Mouse (Mus musculus) erythroblast, embryonic 14.5 days (primary cell): ENCODE results near the gene Hist1h1e. TPM values are rescaled to one million over a fixed set of nuclear protein-coding genes. Genes with fewer than 3 reads are reported as not detected.

ENCODE experiments used
- H3K27me3 ChIP-seq: 2 replicates; pipeline ENCODE4 v1.6.1; 2012; ENCODE audit warnings: inconsistent platforms; ENCODE audit not compliant: control insufficient read depth
- H3K36me3 ChIP-seq: 2 replicates; pipeline ENCODE4 v1.6.1; 2012; ENCODE audit warnings: mild to moderate bottlenecking, inconsistent platforms; ENCODE audit not compliant: control insufficient read depth
- H3K4me1 ChIP-seq: 2 replicates; pipeline ENCODE4 v1.6.1; 2012; ENCODE audit warnings: inconsistent platforms; ENCODE audit not compliant: control insufficient read depth
- H3K4me3 ChIP-seq: replicated peaks from 2 replicates; pipeline ENCODE3; 2012; ENCODE audit warnings: moderate library complexity, mild to moderate bottlenecking, inconsistent platforms
- H3K9me3 ChIP-seq: 2 replicates; pipeline ENCODE4 v1.6.1; 2012; ENCODE audit warnings: low read length, inconsistent platforms, mixed read lengths; ENCODE audit not compliant: control insufficient read depth
- GATA1 ChIP-seq: IDR thresholded peaks from 2 replicates; pipeline ENCODE4 v1.6.1; 2012; ENCODE audit warnings: low read length, inconsistent platforms, mixed read lengths
- TAL1 ChIP-seq: IDR thresholded peaks from 3 replicates; pipeline ENCODE4 v1.6.1; 2012; ENCODE audit warnings: low read length, inconsistent platforms, mixed read lengths
- polyA plus RNA-seq: library from polyadenylated mRNA; stranded (reverse); fragments of >175 nt; gene quantifications from 2 replicates; pipeline ENCODE4 v1.2.3, GENCODE M21; 2012

The Hist1h1e gene
- polyA plus RNA-seq, 1 experiment, result 8.5 TPM

DNA sequence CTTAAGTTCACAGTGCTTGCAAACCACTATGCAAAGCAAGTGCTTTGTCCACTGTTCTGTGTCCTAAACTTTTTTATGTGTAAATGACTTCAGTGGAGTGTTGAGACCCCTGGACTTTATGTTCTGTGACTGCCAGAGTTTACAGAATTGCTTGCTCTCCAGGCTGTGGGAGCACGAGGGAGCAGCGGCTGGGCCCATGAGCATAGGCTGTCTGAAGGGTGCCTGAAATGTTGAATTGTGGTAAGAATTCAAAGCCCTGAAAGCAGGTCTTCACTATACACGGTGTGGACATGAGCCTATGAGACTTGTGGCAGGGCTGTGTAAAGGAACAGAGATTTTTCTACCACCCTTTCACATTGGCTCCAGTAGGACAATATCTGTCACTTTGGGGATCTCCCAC lies 10.7 kb downstream of the Hist1h1e start:
- TF ChIP-seq GATA1 (no peak), TAL1 (no peak)
- Histone ChIP-seq H3K27me3 (no peaks in the 10 kb centered on the region), H3K36me3 (peaks cover 53% of the 10 kb centered on the region), H3K4me1 (peaks cover 34% of the 10 kb centered on the region), H3K9me3 (no peaks in the 10 kb centered on the region), H3K4me3 (no peak overlapping the region)

- H3K36me3 ChIP-seq, result peaks cover 55% of the 10 kb centered on the region
- H3K4me1 ChIP-seq, result peaks cover 36% of the 10 kb centered on the region
- H3K4me3 ChIP-seq, result no peak overlapping the region
- no peaks in the 10 kb centered on the region for H3K9me3 ChIP-seq
- H3K27me3 ChIP-seq, result no peaks in the 10 kb centered on the region
- TF ChIP-seq TAL1, result no peak
- no peak for TF ChIP-seq GATA1
Observed at GRCm38 (mm10) chr13:23610393-23610792, 12.0 kb downstream of the Hist1h1e start.

GRCm38 (mm10) chr13:23609844-23610243 lies 12.5 kb downstream of the Hist1h1e start:
- H3K4me3 ChIP-seq, result peak overlapping the region; percentile 25
- H3K9me3 ChIP-seq, result no peaks in the 10 kb centered on the region
- H3K27me3 ChIP-seq, result no peaks in the 10 kb centered on the region
- H3K4me1 ChIP-seq, result peaks cover 41% of the 10 kb centered on the region
- no peak for TF ChIP-seq TAL1
- TF ChIP-seq GATA1, result no peak
- H3K36me3 ChIP-seq, result peaks cover 56% of the 10 kb centered on the region

GRCm38 (mm10) chr13:23609209-23609608 lies 13.1 kb downstream of the Hist1h1e start:
- peak overlapping the region; percentile 43 for H3K4me3 ChIP-seq
- H3K27me3 ChIP-seq, result no peaks in the 10 kb centered on the region
- H3K9me3 ChIP-seq, result no peaks in the 10 kb centered on the region
- peaks cover 45% of the 10 kb centered on the region for H3K4me1 ChIP-seq
- TF ChIP-seq TAL1 (no peak), GATA1 (peak; percentile 56; the same call in 1 of the 2 replicates)
- peaks cover 51% of the 10 kb centered on the region for H3K36me3 ChIP-seq

GRCm38 (mm10) chr13:23605052-23605451 lies 17.3 kb downstream of the Hist1h1e start:
- TF ChIP-seq GATA1, result no peak
- no peak for TF ChIP-seq TAL1

DNA sequence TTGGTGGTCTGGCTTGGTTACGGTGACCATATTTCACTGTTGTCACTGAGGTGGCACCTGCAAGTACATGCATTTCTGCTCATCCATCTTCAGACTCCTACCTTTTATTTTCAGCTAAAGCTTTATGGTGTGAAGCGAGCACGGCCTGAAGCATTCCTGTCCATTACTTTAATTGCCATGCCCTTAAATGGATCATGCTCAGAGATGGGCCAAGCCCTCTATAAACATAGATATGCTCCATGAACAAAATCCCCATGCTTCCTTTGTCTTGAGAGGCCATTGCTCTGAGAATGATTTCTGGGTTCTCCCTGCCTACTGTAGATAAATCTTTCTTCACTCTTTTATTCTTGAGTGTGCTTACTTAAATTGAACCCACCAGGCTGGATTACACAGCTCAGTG lies 17.9 kb downstream of the Hist1h1e start:
- peaks cover 4% of the 10 kb centered on the region for H3K9me3 ChIP-seq
- peaks cover 47% of the 10 kb centered on the region for H3K4me1 ChIP-seq
- H3K27me3 ChIP-seq, result no peaks in the 10 kb centered on the region
- no peak for TF ChIP-seq TAL1
- no peak overlapping the region for H3K4me3 ChIP-seq
- peaks cover 29% of the 10 kb centered on the region for H3K36me3 ChIP-seq

More at GRCm38 (mm10) chr13:23605052-23605451, 17.3 kb downstream of the Hist1h1e start:
- no peak overlapping the region for H3K4me3 ChIP-seq
- peaks cover 4% of the 10 kb centered on the region for H3K9me3 ChIP-seq
- peaks cover 29% of the 10 kb centered on the region for H3K36me3 ChIP-seq
- H3K27me3 ChIP-seq, result no peaks in the 10 kb centered on the region
- peaks cover 53% of the 10 kb centered on the region for H3K4me1 ChIP-seq

DNA sequence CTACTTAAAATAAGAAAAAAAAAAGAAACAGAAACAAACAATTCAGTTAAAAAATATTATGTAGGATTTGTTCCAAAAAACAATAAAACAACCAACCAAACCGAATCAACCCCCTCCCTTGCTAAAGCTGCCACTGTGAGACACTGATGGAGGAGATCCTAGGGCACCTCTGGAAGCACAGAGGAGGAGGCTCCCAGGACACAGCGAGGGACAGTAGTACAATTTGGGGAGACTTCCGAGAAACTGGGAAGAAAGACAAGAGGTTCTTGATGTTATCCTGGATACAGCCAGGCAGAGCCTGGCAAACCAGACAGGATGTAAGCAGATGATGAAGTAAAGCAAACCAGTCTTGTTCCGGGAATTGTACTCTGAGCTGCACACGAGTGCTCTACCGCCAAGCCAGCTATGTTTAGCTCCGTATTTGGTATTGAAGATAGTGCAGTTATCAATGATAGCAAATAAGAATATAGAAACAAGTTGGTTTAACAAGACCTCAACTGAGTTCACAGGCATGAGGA lies 19.1 kb downstream of the Hist1h1e start:
- Histone ChIP-seq H3K4me3 (no peak overlapping the region), H3K27me3 (no peaks in the 10 kb centered on the region), H3K36me3 (peaks cover 27% of the 10 kb centered on the region), H3K9me3 (peaks cover 4% of the 10 kb centered on the region), H3K4me1 (peaks cover 44% of the 10 kb centered on the region)
- no peak for TF ChIP-seq TAL1

DNA sequence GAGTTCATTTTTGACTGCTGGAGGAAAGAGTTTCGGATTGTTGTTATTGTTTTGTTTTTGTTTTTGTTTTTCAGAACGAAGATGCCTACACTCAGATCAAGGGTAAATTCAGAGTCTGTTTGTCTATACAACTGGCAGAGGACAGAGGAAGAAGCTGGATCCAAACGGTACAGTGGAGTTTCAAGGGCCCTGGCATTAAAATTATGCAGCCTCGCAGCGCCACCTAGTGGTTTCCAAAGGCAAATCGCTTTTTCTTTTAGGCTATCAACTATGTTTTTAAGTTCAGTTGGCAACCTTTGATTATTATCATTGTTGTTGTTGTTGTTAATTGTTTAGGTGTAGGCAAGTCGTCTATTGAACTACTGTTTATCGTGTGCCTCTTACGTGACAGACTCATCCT lies 24.4 kb downstream of the Hist1h1e start:
- Histone ChIP-seq H3K4me1 (peaks cover 69% of the 10 kb centered on the region), H3K9me3 (peaks cover 4% of the 10 kb centered on the region), H3K27me3 (no peaks in the 10 kb centered on the region), H3K4me3 (peak overlapping the region; percentile 42), H3K36me3 (peaks cover 9% of the 10 kb centered on the region)
- TF ChIP-seq TAL1 (no peak), GATA1 (no peak)

DNA sequence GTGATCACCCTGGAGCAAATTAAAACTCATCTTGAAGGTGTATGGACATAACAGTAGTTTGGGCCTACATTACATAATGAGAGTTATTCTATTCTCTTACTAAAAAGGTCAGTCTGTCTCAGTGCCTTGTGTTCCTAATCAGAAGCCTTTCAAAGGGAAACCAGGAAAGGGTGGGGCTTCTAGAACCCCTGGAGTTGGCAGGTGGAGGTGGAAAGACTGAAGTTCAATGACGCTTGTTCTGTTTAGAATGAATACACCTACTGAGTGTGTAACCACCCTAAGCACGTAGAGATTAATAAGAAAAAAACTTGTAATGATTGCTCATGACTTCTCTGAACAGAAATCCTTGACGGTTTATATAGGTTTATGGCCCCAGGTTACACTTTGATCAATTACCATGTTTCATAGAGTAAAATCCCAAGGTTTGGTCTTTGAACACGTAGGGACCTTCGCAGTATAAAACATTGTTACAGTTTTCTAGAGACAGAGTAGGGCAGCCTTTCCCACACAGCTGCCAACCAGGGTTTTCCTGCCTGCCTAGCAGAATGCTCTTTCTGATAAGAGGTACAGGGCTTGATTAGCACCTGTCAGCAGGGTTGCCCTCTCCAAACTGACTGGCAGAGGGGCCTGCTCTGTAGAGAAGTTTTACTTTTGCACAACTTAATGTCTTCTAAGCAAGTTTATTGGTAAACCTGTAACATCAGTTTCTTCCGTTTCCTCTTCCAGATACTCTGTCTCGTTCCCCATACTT lies 26.6 kb downstream of the Hist1h1e start:
- Histone ChIP-seq H3K27me3 (no peaks in the 10 kb centered on the region), H3K4me1 (peaks cover 72% of the 10 kb centered on the region), H3K4me3 (peak overlapping the region; percentile 45), H3K36me3 (peaks cover 9% of the 10 kb centered on the region), H3K9me3 (peaks cover 3% of the 10 kb centered on the region; the same call in 1 of the 2 replicates)
- TF ChIP-seq TAL1 (peak; percentile 92), GATA1 (peak; percentile 89)

GRCm38 (mm10) chr13:23595185-23595584 lies 27.2 kb downstream of the Hist1h1e start:
- H3K36me3 ChIP-seq, result peaks cover 9% of the 10 kb centered on the region
- TF ChIP-seq GATA1 (no peak), TAL1 (no peak)
- peaks cover 3% of the 10 kb centered on the region; the same call in 1 of the 2 replicates for H3K9me3 ChIP-seq
- peak overlapping the region; percentile 45 for H3K4me3 ChIP-seq
- peaks cover 72% of the 10 kb centered on the region for H3K4me1 ChIP-seq
- H3K27me3 ChIP-seq, result no peaks in the 10 kb centered on the region
